32 mouse cellular contexts compared by ENCODE assay signal in genomic region chr14:114038611-114039312, GRCm38 (mm10).
"Had no signal": no experiment of that assay in that cellular context is flagged by ENCODE, and none has a peak within 500 bp of the region (broad histone marks: within the 10 kb centered on the region; RNA-seq: fewer than 3 reads in every experiment).

No protein-coding gene starts in this region.

- H3K27me3 ChIP-seq: limb, embryonic 12.5 days; limb, embryonic 13.5 days; limb, embryonic 15.5 days; liver, embryonic 12.5 days; liver, embryonic 13.5 days; liver, embryonic 15.5 days; lung, embryonic 15.5 days; megakaryocyte, embryonic 14.5 days; midbrain, embryonic 12.5 days; midbrain, embryonic 13.5 days; midbrain, embryonic 15.5 days; neural tube, embryonic 12.5 days had no signal

- H3K4me1 ChIP-seq: limb, embryonic 10.5 days; limb, embryonic 12.5 days; limb, embryonic 13.5 days; limb, embryonic 15.5 days; liver, embryonic 12.5 days; liver, embryonic 13.5 days; liver, embryonic 15.5 days; lung, embryonic 15.5 days; megakaryocyte, embryonic 14.5 days; midbrain, embryonic 10.5 days; midbrain, embryonic 12.5 days; midbrain, embryonic 13.5 days; midbrain, embryonic 15.5 days; neural tube, embryonic 12.5 days had no signal

- H3K27ac ChIP-seq: limb, embryonic 10.5 days; limb, embryonic 12.5 days; limb, embryonic 13.5 days; limb, embryonic 15.5 days; liver, embryonic 12.5 days; liver, embryonic 13.5 days; liver, embryonic 14.5 days; liver, embryonic 15.5 days; lung, embryonic 15.5 days; macrophage; midbrain, embryonic 10.5 days; midbrain, embryonic 12.5 days; midbrain, embryonic 13.5 days; midbrain, embryonic 15.5 days; neural tube, embryonic 12.5 days had no signal

- H3K9me3 ChIP-seq: limb, embryonic 10.5 days; limb, embryonic 12.5 days; limb, embryonic 13.5 days; limb, embryonic 15.5 days; liver, embryonic 12.5 days; liver, embryonic 13.5 days; liver, embryonic 15.5 days; lung, embryonic 15.5 days; midbrain, embryonic 10.5 days; midbrain, embryonic 12.5 days; midbrain, embryonic 15.5 days; neural tube, embryonic 12.5 days had no signal

- H3K4me3 ChIP-seq: limb, embryonic 10.5 days; limb, embryonic 12.5 days; limb, embryonic 13.5 days; limb, embryonic 15.5 days; liver, embryonic 12.5 days; liver, embryonic 13.5 days; liver, embryonic 15.5 days; lung, embryonic 15.5 days; megakaryocyte, embryonic 14.5 days; midbrain, embryonic 10.5 days; midbrain, embryonic 12.5 days; midbrain, embryonic 13.5 days; midbrain, embryonic 15.5 days; myocyte; neural tube, embryonic 12.5 days had no signal

- H3K4me2 ChIP-seq: limb, embryonic 12.5 days; limb, embryonic 13.5 days; limb, embryonic 15.5 days; liver, embryonic 11.5 days; liver, embryonic 12.5 days; liver, embryonic 13.5 days; liver, embryonic 15.5 days; lung, embryonic 14.5 days; lung, embryonic 15.5 days; midbrain, embryonic 11.5 days; midbrain, embryonic 12.5 days; midbrain, embryonic 13.5 days; midbrain, embryonic 15.5 days; neural tube, embryonic 12.5 days had no signal

- H3K9ac ChIP-seq: limb, embryonic 12.5 days; limb, embryonic 13.5 days; limb, embryonic 15.5 days; liver, embryonic 12.5 days; liver, embryonic 13.5 days; liver, embryonic 14.5 days; liver, embryonic 15.5 days; liver, postnatal 0 days; lung, embryonic 14.5 days; lung, embryonic 15.5 days; midbrain, embryonic 12.5 days; midbrain, embryonic 13.5 days; midbrain, embryonic 15.5 days; neural tube, embryonic 12.5 days had no signal

- H3K36me3 ChIP-seq: limb, embryonic 10.5 days; limb, embryonic 12.5 days; limb, embryonic 13.5 days; limb, embryonic 15.5 days; liver, embryonic 12.5 days; liver, embryonic 13.5 days; liver, embryonic 15.5 days; lung, embryonic 15.5 days; midbrain, embryonic 10.5 days; midbrain, embryonic 12.5 days; midbrain, embryonic 13.5 days; midbrain, embryonic 15.5 days; neural tube, embryonic 12.5 days had no signal

- ATAC-seq: liver, embryonic 12.5 days; liver, postnatal 0 days; lung, postnatal 0 days; midbrain, embryonic 13.5 days; midbrain, embryonic 15.5 days; midbrain, embryonic 16.5 days had no signal

- DNase-seq: left cerebral cortex, postnatal 4 days; liver; liver, embryonic 13.5 days; liver, postnatal 0 days; lung, adult 18-20 months; lung, adult 2 months; lung, embryonic 14.5 days; lung, postnatal 10 days; lung, postnatal 14 days; lung, postnatal 36 days; lung, postnatal 4 days; midbrain, embryonic 14.5 days had no signal
